ENCODE assay signal across 15 mouse cellular contexts in the genomic region with DNA sequence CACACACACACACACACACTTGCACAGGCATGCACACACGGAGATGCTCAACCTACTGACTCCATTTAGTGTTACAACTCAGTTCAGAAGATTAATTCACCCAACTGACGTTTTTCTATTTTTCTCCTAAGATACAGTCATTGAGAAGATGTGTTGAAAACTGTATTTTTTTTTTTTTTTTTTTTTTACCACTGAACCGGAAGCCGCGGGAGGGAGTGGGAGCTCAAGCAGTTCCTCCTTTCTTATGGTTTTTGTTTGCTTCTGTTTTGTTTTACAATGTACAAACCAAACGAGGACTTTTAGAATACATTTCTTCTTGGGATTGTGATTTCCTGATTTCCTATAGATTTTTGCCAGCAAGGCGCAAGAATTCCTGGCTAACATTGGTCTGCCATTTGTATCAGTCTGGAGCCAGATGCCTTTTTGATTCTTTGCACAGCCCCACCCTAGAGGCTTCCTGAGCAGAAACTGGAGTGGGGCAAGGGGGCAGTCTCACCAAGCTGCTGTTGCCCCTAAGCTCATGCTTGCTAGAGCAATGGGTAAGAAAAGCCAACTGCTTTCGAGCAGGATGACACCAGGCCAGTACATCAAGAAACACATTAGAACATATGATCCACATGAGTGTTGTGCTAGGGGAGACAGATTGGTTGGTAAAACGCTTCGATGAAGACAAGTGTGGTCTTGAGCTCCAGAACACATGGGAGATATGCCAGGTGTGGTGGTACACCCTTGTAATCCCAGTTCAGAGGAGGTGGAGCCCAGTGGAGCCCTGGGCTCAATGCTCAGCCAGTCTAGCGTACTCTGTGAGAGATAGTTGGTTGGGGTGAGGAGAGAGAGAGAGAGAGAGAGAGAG. TPM values are rescaled to one million over a fixed set of nuclear protein-coding genes. Genes with fewer than 3 reads are reported as not detected.
A peak's percentile ranks its signal among the peaks of the same experiment; 100 is the strongest.
DNase-seq lines count a peak whose midpoint lies in the region; ATAC-seq and TF ChIP-seq lines count a peak whose summit lies in the region.
"Had no signal": no experiment of that assay in that cellular context is flagged by ENCODE, and none has a peak within 500 bp of the region (broad histone marks: within the 10 kb centered on the region; RNA-seq: fewer than 3 reads in every experiment).

No protein-coding gene starts in this region.

- peaks cover 0 to 21% of the 10 kb centered on the region in 2 experiments; a peak in 2 of 4 replicates for H3K36me3 ChIP-seq in MEL (ENCODE audit: control insufficient read depth in 1 of 2, insufficient read depth in 2 of 2, low read length in 2 of 2)
- H3K36me3 ChIP-seq in splenic B cell, adult 2 months (ENCODE audit: control insufficient read depth, insufficient read depth, low read length, poor library complexity, severe bottlenecking) = no peaks in the 10 kb centered on the region
- H3K36me3 ChIP-seq in hindbrain, embryonic 10.5 days = no peaks in the 10 kb centered on the region
- no peaks in the 10 kb centered on the region for H3K36me3 ChIP-seq in lung, postnatal 0 days (ENCODE audit: insufficient read depth, low read length)
- H3K36me3 ChIP-seq: heart, embryonic 12.5 days; hindbrain, embryonic 13.5 days; kidney, embryonic 15.5 days; midbrain, embryonic 10.5 days had no signal

- TF ChIP-seq EP300 in MEL (IDR thresholded peaks at IDR 0.05; ENCODE audit: low read depth in 1 of 2, low read length in 2 of 2) = 0 out of 4 replicates have a peak, but pooled peaks of 1 of the 2 experiments have one; percentile 16
- TF ChIP-seq EP300 in lung, postnatal 0 days (IDR thresholded peaks at IDR 0.05) = no peak

- TF ChIP-seq POLR2A in MEL (IDR thresholded peaks at IDR 0.05; ENCODE audit: control insufficient read depth in 1 of 2, insufficient read depth in 1 of 2, low read depth in 1 of 2, low read length in 2 of 2, poor library complexity in 1 of 2) = no peak

- peak; percentile 45 to 49 for DNase-seq in B cell, adult 2 months
- DNase-seq in MEL (ENCODE audit: low read depth, low spot score) = peak; percentile 61
- DNase-seq in splenic B cell, adult 2 months (ENCODE audit: low read depth, low spot score) = peak; percentile 58
- no peak for DNase-seq in hindbrain, embryonic 10.5 days (ENCODE audit: low spot score)
- no peak for DNase-seq in layer of hippocampus, adult 8-10 months (ENCODE audit: low spot score in 2 of 2)
- DNase-seq in lung, postnatal 0 days (ENCODE audit: low spot score) = no peak
- no peak for DNase-seq in frontal cortex, postnatal 36 days (ENCODE audit: low spot score in 2 of 2)
- DNase-seq: gastrocnemius, postnatal 10 days had no signal

- peak overlapping the region; percentile 1 to 43; a peak in 2 of 4 replicates for H3K4me3 ChIP-seq in MEL (ENCODE audit: control insufficient read depth in 1 of 2, insufficient read depth in 1 of 2, low read depth in 2 of 2, low read length in 2 of 2)
- H3K4me3 ChIP-seq in hindbrain, embryonic 10.5 days = no peak overlapping the region
- H3K4me3 ChIP-seq in lung, postnatal 0 days (ENCODE audit: low read depth, low read length) = no peak overlapping the region
- H3K4me3 ChIP-seq: heart, embryonic 12.5 days; hindbrain, embryonic 13.5 days; kidney, embryonic 15.5 days; midbrain, embryonic 10.5 days; myocyte had no signal

- TF ChIP-seq RAD21 in MEL (IDR thresholded peaks at IDR 0.05; ENCODE audit: low read depth, low read length) = no peak

- peaks cover 4 to 18% of the 10 kb centered on the region in 2 experiments for H3K4me1 ChIP-seq in MEL (ENCODE audit: control insufficient read depth in 1 of 2, insufficient read depth in 2 of 2, low read length in 2 of 2)
- no peaks in the 10 kb centered on the region for H3K4me1 ChIP-seq in hindbrain, embryonic 10.5 days (replicated peaks)
- no peaks in the 10 kb centered on the region for H3K4me1 ChIP-seq in lung, postnatal 0 days (ENCODE audit: insufficient read depth, low read depth, low read length)
- H3K4me1 ChIP-seq: heart, embryonic 12.5 days; hindbrain, embryonic 13.5 days; kidney, embryonic 15.5 days had no signal

- 81% methylated on average over 11 of the region's 11 CpGs for WGBS in hindbrain, embryonic 10.5 days
- WGBS in lung, postnatal 0 days = 74% methylated on average over 11 of the region's 11 CpGs

- peak overlapping the region; percentile 29 for H3K9ac ChIP-seq in MEL (ENCODE audit: control insufficient read depth, low read depth, low read length, poor library complexity, severe bottlenecking)
- H3K9ac ChIP-seq in lung, postnatal 0 days (replicated peaks; ENCODE audit: low read depth) = no peak overlapping the region
- H3K9ac ChIP-seq: heart, embryonic 12.5 days; hindbrain, embryonic 13.5 days; kidney, embryonic 15.5 days had no signal

- TF ChIP-seq CTCF in MEL (IDR thresholded peaks at IDR 0.05 in 2 of 3, conservative IDR thresholded peaks at IDR 0.05 in 1 of 3; ENCODE audit: control insufficient read depth in 1 of 3, insufficient read depth in 1 of 3, low read depth in 2 of 3, low read length in 3 of 3, poor library complexity in 1 of 3, severe bottlenecking in 1 of 3) = no peak
- no peak for TF ChIP-seq CTCF in lung, postnatal 0 days (IDR thresholded peaks at IDR 0.05)

- peaks cover 3% of the 10 kb centered on the region for H3K79me2 ChIP-seq in MEL (ENCODE audit: control insufficient read depth, insufficient read depth, low read length, poor library complexity)

- ATAC-seq in inflammation-experienced regulatory T-cells, adult 6 months = peak; percentile 51
- no peak for ATAC-seq in lung, postnatal 0 days
- ATAC-seq: forebrain, embryonic 14.5 days had no signal

- H3K9me3 ChIP-seq in MEL (replicated peaks; ENCODE audit: insufficient read depth, low read length) = no peaks in the 10 kb centered on the region
- no peaks in the 10 kb centered on the region for H3K9me3 ChIP-seq in hindbrain, embryonic 10.5 days
- H3K9me3 ChIP-seq in lung, postnatal 0 days (ENCODE audit: low read length) = no peaks in the 10 kb centered on the region
- H3K9me3 ChIP-seq: heart, embryonic 12.5 days; hindbrain, embryonic 13.5 days; kidney, embryonic 15.5 days; midbrain, embryonic 10.5 days had no signal

- H3K27ac ChIP-seq in MEL (ENCODE audit: control insufficient read depth, low read depth, low read length) = peak overlapping the region; percentile 82
- H3K27ac ChIP-seq in hindbrain, embryonic 10.5 days = no peak overlapping the region
- no peak overlapping the region for H3K27ac ChIP-seq in lung, postnatal 0 days (ENCODE audit: low read length)
- H3K27ac ChIP-seq: hindbrain, embryonic 13.5 days; kidney, embryonic 15.5 days; midbrain, embryonic 10.5 days had no signal

- no peak overlapping the region for H3K4me2 ChIP-seq in lung, postnatal 0 days (replicated peaks; ENCODE audit: low read depth, low read length)
- H3K4me2 ChIP-seq: heart, embryonic 12.5 days; hindbrain, embryonic 13.5 days; kidney, embryonic 15.5 days had no signal

- H3K27me3 ChIP-seq in MEL (ENCODE audit: control insufficient read depth in 1 of 2, insufficient read depth in 2 of 2, low read length in 2 of 2) = no peaks in the 10 kb centered on the region
- H3K27me3 ChIP-seq in splenic B cell, adult 2 months (ENCODE audit: control insufficient read depth, insufficient read depth, low read length, poor library complexity, severe bottlenecking) = no peaks in the 10 kb centered on the region
- H3K27me3 ChIP-seq in hindbrain, embryonic 10.5 days (ENCODE audit: insufficient read depth, poor library complexity, severe bottlenecking) = no peaks in the 10 kb centered on the region
- H3K27me3 ChIP-seq in lung, postnatal 0 days (replicated peaks; ENCODE audit: insufficient read depth, low read length) = no peaks in the 10 kb centered on the region
- H3K27me3 ChIP-seq: heart, embryonic 12.5 days; hindbrain, embryonic 13.5 days; kidney, embryonic 15.5 days had no signal

TF ChIP-seq in MEL, 35 proteins besides CTCF, POLR2A, EP300 and RAD21:
- TF ChIP-seq ZKSCAN1 (IDR thresholded peaks at IDR 0.05; ENCODE audit: low read depth, low read length) = peak; percentile 43; the same call in 1 of the 2 replicates
- peak; percentile 97 for TF ChIP-seq ZNF384 (IDR thresholded peaks at IDR 0.05; ENCODE audit: low read depth, low read length)
- TF ChIP-seq RCOR1 (IDR thresholded peaks at IDR 0.05; ENCODE audit: low read depth, low read length) = peak; percentile 16; the same call in 1 of the 2 replicates
- TF ChIP-seq TBP (IDR thresholded peaks at IDR 0.05; ENCODE audit: low read depth, low read length) = no peak
- 0 out of 2 replicates have a peak, but pooled peaks have one; percentile 16 for TF ChIP-seq HCFC1 (IDR thresholded peaks at IDR 0.05; ENCODE audit: low read depth, low read length)
- TF ChIP-seq ETS1 (IDR thresholded peaks at IDR 0.05; ENCODE audit: low read depth, low read length) = 0 out of 2 replicates have a peak, but pooled peaks have one; percentile 23
- TF ChIP-seq ELF1 (IDR thresholded peaks at IDR 0.05; ENCODE audit: low read depth, low read length) = 0 out of 2 replicates have a peak, but pooled peaks have one; percentile 7
- TF ChIP-seq SMC3 (IDR thresholded peaks at IDR 0.05; ENCODE audit: low read depth, low read length) = no peak

RNA-seq across cellular contexts. Expression of a gene that starts 9.2 kb away (rescaled TPM):
- 9.1 and 11.1 TPM in 2 replicates for total RNA-seq in MEL (2012; rRNA removed)
- polyA plus RNA-seq in MEL (2012; ENCODE audit: insufficient read depth in 1 of 2, insufficient read length in 2 of 2, low read depth in 1 of 2, low replicate concordance in 2 of 2, missing spikeins in 1 of 2) = 1 to 10 TPM in 1 of 2 experiments, not detected in 1; 8.8 TPM
- polyA plus RNA-seq in inflammation-experienced regulatory T-cells, adult 6 months (2017; shearing (Covaris generic)) = 10 to 100 TPM; 39.5 to 49.9 (median 41.4) TPM
- polyA plus RNA-seq in hindbrain, embryonic 10.5 days (2016; fragmentation: Nextera tagmentation; extraction: Ambion mirVana) = 18.1 and 18.2 TPM in 2 replicates
- total RNA-seq in layer of hippocampus, adult 8-10 months (2022) = 10 to 100 TPM; 12.8 to 14.4 (median 13.7) TPM
- 2.3 and 2.9 TPM in 2 replicates for polyA plus RNA-seq in lung, postnatal 0 days (2015; fragmentation: Nextera tagmentation; extraction: Ambion mirVana)

Comparison
In these comparisons a context has a peak if more than half of its experiments do, and no peak if none do; other contexts are left out.
1. DNase-seq: peak in B cell, adult 2 months (2 of 2), MEL (single experiment) and splenic B cell, adult 2 months (single experiment); none in hindbrain, embryonic 10.5 days (single experiment), layer of hippocampus, adult 8-10 months (0 of 2), lung, postnatal 0 days (single experiment) and frontal cortex, postnatal 36 days (0 of 2).
2. H3K4me3 ChIP-seq: peak in MEL (2 of 2); none in hindbrain, embryonic 10.5 days (single experiment) and lung, postnatal 0 days (single experiment).